In genomic region chr17:73814500-73815190, GRCm38 (mm10) we compare ENCODE assay signal across 14 mouse cellular contexts. TPM values are rescaled to one million over a fixed set of nuclear protein-coding genes. Genes with fewer than 3 reads are reported as not detected.
A peak's percentile ranks its signal among the peaks of the same experiment; 100 is the strongest.
DNase-seq lines count a peak whose midpoint lies in the region; ATAC-seq lines count a peak whose summit lies in the region.
"Had no signal": no experiment of that assay in that cellular context is flagged by ENCODE, and none has a peak within 500 bp of the region (broad histone marks: within the 10 kb centered on the region; RNA-seq: fewer than 3 reads in every experiment).

No protein-coding gene starts in this region.

- intact Hi-C loops in heart, postnatal 10 days (cut with DNase I): no loop called here

- peak; percentile 2 for DNase-seq in cerebellum, adult 9-10 months
- DNase-seq in cerebellum, adult 18-20 months: no peak
- DNase-seq in thymus, postnatal 0 days (ENCODE audit: low spot score): peak; percentile 86
- DNase-seq in heart, postnatal 10 days: no peak
- DNase-seq in layer of hippocampus, postnatal 36 days: no peak
- no peak for DNase-seq in Muller cell, postnatal 12 days (ENCODE audit: inconsistent ontology term)
- DNase-seq: cerebellum, postnatal 25 days; gastrocnemius, postnatal 25 days; heart, postnatal 14 days; kidney, adult 8-10 months; kidney, postnatal 4 days; liver, embryonic 13.5 days had no signal

- peak; percentile 92 for ATAC-seq in CD4-positive, CD25-positive, alpha-beta regulatory T cell, adult 4 months
- ATAC-seq in megakaryocyte, adult 5-6 weeks (ENCODE audit: poor library complexity, severe bottlenecking): peak; percentile 45; the same call in 1 of the 2 replicates

RNA-seq across cellular contexts. Expression of gene Ehd3, which starts 10.7 kb away (rescaled TPM):
- polyA plus RNA-seq in CD4-positive, CD25-positive, alpha-beta regulatory T cell, adult 4 months (2017; shearing (Covaris generic)): 10 to 100 TPM; 45.6 to 82.6 TPM
- 1.3 TPM in 1 of 2 replicates, not detected in the other for total RNA-seq in megakaryocyte, adult 5-6 weeks (2015)
- 0.51 and 0.73 TPM in 2 replicates for total RNA-seq in megakaryocyte, adult 5-6 weeks (2017)
- polyA plus RNA-seq in thymus, postnatal 0 days (2015; fragmentation: Nextera tagmentation; extraction: Ambion mirVana): 3.7 and 4.6 TPM in 2 replicates
- total RNA-seq in heart, postnatal 10 days (2021): 1 to 10 TPM; 3.3 to 4.3 TPM
- 100 to 1,000 TPM; 133 to 146 TPM for total RNA-seq in layer of hippocampus, postnatal 36 days (2021)

Comparison
In these comparisons a context has a peak if more than half of its experiments do, and no peak if none do; other contexts are left out.
1. DNase-seq: peak in cerebellum, adult 9-10 months (single experiment) and thymus, postnatal 0 days (single experiment); none in cerebellum, adult 18-20 months (0 of 2), heart, postnatal 10 days (0 of 2), layer of hippocampus, postnatal 36 days (0 of 2) and Muller cell, postnatal 12 days (single experiment).
2. RNA of gene Ehd3, which starts 10.7 kb away (total RNA-seq): 133 to 146 TPM in layer of hippocampus, postnatal 36 days; 3.3 to 4.3 TPM in heart, postnatal 10 days and 0.51 to 1.3 TPM in megakaryocyte, adult 5-6 weeks; every median in the first group is over 10 times any median in the second.